Mouse (Mus musculus): ENCODE data around the gene Tmem28. TPM values are rescaled to one million over a fixed set of nuclear protein-coding genes. Genes with fewer than 3 reads are reported as not detected.

The Tmem28 gene
- polyA plus RNA-seq, 2 experiments, result 0.01 TPM; not detected in 1

GRCm38 (mm10) chrX:99819936-99820789 is 658 bp upstream of the Tmem28 start:
- no peak for TF ChIP-seq CTCF (IDR thresholded peaks at IDR 0.05; ENCODE audit: low read depth)
- no peak for TF ChIP-seq EP300 (IDR thresholded peaks at IDR 0.05; ENCODE audit: low read depth)
- Histone ChIP-seq H3K27me3 (ENCODE audit: control insufficient read depth, insufficient read depth, low read length) (peaks cover 41% of the 10 kb centered on the region), H3K4me2 (ENCODE audit: low read depth) (peak overlapping the region; percentile 28), H3K27ac (no peak overlapping the region), H3K4me3 (ENCODE audit: insufficient read depth in 1 of 2, low read depth in 2 of 2, low read length in 2 of 2) (peak overlapping the region; percentile 19 to 26; a peak in 3 of 4 replicates), H3K9ac (replicated peaks) (no peak overlapping the region), H3K4me1 (replicated peaks; ENCODE audit: control insufficient read depth in 2 of 2, insufficient read depth in 2 of 2, low read length in 1 of 2) (no peaks in the 10 kb centered on the region), H3K9me3 (ENCODE audit: control insufficient read depth, low read length) (no peaks in the 10 kb centered on the region; the same call in 1 of the 2 replicates), H3K36me3 (replicated peaks; ENCODE audit: control insufficient read depth, insufficient read depth, low read depth) (no peaks in the 10 kb centered on the region)
- no peak for DNase-seq (ENCODE audit: low read depth in 3 of 3, low spot score in 3 of 3)
- ATAC-seq (ENCODE audit: insufficient read depth), result no peak
- 16% methylated on average over 56 of the region's 105 CpGs for WGBS (ENCODE audit: insufficient replicate concordance)

DNA sequence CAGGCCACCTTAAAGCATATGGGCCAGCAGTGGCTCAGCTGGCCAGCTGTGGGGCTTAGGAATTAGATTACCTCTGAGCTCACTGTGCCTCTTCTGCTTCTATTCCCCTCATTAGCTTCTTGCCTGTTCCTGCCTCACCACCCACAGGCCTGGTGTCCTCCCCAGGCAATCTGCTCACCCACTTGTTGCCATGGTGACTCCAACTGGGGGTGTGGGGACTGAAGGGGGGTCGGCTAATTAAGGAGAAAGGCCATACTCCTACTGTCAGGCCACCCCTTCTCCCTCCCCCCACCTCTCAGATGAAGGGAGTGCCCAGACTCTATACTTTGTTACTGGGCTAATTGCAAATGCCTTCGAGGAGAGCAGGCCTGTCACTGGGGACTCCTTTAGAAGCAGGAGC is 21.3 kb downstream of the Tmem28 start:
- Histone ChIP-seq H3K27me3 (ENCODE audit: control insufficient read depth, insufficient read depth, low read length) (no peaks in the 10 kb centered on the region; the same call in 1 of the 2 replicates), H3K4me1 (replicated peaks; ENCODE audit: control insufficient read depth in 2 of 2, insufficient read depth in 2 of 2, low read length in 1 of 2) (no peaks in the 10 kb centered on the region), H3K9me3 (ENCODE audit: control insufficient read depth, low read length) (no peaks in the 10 kb centered on the region), H3K9ac (replicated peaks) (no peak overlapping the region), H3K4me2 (ENCODE audit: low read depth) (no peak overlapping the region), H3K4me3 (ENCODE audit: insufficient read depth in 1 of 2, low read depth in 2 of 2, low read length in 2 of 2) (no peak overlapping the region), H3K36me3 (replicated peaks; ENCODE audit: control insufficient read depth, insufficient read depth, low read depth) (no peaks in the 10 kb centered on the region), H3K27ac (no peak overlapping the region)
- TF ChIP-seq CTCF (IDR thresholded peaks at IDR 0.05; ENCODE audit: low read depth), result no peak
- TF ChIP-seq EP300 (IDR thresholded peaks at IDR 0.05; ENCODE audit: low read depth), result no peak
- WGBS (ENCODE audit: insufficient replicate concordance), result 9% methylated on average over 2 of the region's 2 CpGs
- DNase-seq (ENCODE audit: low read depth in 3 of 3, low spot score in 3 of 3) (no peak), ATAC-seq (ENCODE audit: insufficient read depth) (no peak)

- TF ChIP-seq CTCF (IDR thresholded peaks at IDR 0.05; ENCODE audit: low read depth), result peak; percentile 76
- no peak for TF ChIP-seq EP300 (IDR thresholded peaks at IDR 0.05; ENCODE audit: low read depth)
- peak overlapping the region; percentile 57 for H3K4me2 ChIP-seq (ENCODE audit: low read depth)
- peak; percentile 82; the same call in 1 of the 2 replicates for ATAC-seq (ENCODE audit: insufficient read depth)
- H3K27ac ChIP-seq, result no peak overlapping the region
- peak overlapping the region; percentile 45 to 55 for H3K4me3 ChIP-seq (ENCODE audit: insufficient read depth in 1 of 2, low read depth in 2 of 2, low read length in 2 of 2)
- H3K27me3 ChIP-seq (ENCODE audit: control insufficient read depth, insufficient read depth, low read length), result no peaks in the 10 kb centered on the region; the same call in 1 of the 2 replicates
- WGBS (ENCODE audit: insufficient replicate concordance), result 7% methylated on average over 32 of the region's 35 CpGs
- no peaks in the 10 kb centered on the region for H3K36me3 ChIP-seq (replicated peaks; ENCODE audit: control insufficient read depth, insufficient read depth, low read depth)
- H3K9ac ChIP-seq (replicated peaks), result peak overlapping the region; percentile 40; the same call in 1 of the 2 replicates
- H3K9me3 ChIP-seq (ENCODE audit: control insufficient read depth, low read length), result no peaks in the 10 kb centered on the region
- peak; percentile 18 to 24 (median 22) for DNase-seq (ENCODE audit: low read depth in 3 of 3, low spot score in 3 of 3)
- H3K4me1 ChIP-seq (replicated peaks; ENCODE audit: control insufficient read depth in 2 of 2, insufficient read depth in 2 of 2, low read length in 1 of 2), result 0 out of 4 replicates have a peak, but pooled peaks cover 0 to 2% of the 10 kb centered on the region in 2 experiments
These were observed 32.5 kb downstream of the Tmem28 start for GRCm38 (mm10) chrX:99853261-99853741.

DNA sequence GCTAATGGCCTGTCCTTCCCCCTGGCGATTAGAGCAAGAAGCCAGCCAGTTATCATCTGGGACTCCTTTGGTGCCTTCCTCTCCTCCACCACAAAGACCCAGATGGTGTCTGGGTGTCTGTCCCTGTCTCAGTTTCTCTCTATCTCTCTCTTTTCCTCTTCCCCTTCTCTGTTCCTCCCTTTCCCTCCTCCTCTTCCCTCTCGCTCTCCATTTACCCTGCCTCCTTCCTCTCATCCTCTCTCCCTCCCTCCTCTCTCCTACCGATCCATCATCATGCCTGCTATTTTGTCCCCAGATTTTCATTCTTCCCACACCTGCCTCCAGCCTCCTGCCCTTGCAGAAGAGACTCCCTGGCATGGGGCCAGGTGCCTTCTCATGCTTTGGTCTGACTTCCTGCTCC is 33.0 kb downstream of the Tmem28 start:
- ATAC-seq (ENCODE audit: insufficient read depth) (peak; percentile 23; the same call in 1 of the 2 replicates), DNase-seq (ENCODE audit: low read depth in 3 of 3, low spot score in 3 of 3) (no peak)
- H3K4me2 ChIP-seq (ENCODE audit: low read depth), result peak overlapping the region; percentile 57
- H3K27me3 ChIP-seq (ENCODE audit: control insufficient read depth, insufficient read depth, low read length), result no peaks in the 10 kb centered on the region; the same call in 1 of the 2 replicates
- H3K4me3 ChIP-seq (ENCODE audit: insufficient read depth in 1 of 2, low read depth in 2 of 2, low read length in 2 of 2), result peak overlapping the region in 1 of 2 experiments; percentile 6; a peak in 1 of 4 replicates
- H3K9me3 ChIP-seq (ENCODE audit: control insufficient read depth, low read length), result no peaks in the 10 kb centered on the region
- no peak overlapping the region for H3K9ac ChIP-seq (replicated peaks)
- H3K36me3 ChIP-seq (replicated peaks; ENCODE audit: control insufficient read depth, insufficient read depth, low read depth), result no peaks in the 10 kb centered on the region
- TF ChIP-seq CTCF (IDR thresholded peaks at IDR 0.05; ENCODE audit: low read depth), result no peak
- TF ChIP-seq EP300 (IDR thresholded peaks at IDR 0.05; ENCODE audit: low read depth), result no peak
- no peak overlapping the region for H3K27ac ChIP-seq
- H3K4me1 ChIP-seq (replicated peaks; ENCODE audit: control insufficient read depth in 2 of 2, insufficient read depth in 2 of 2, low read length in 1 of 2), result 0 out of 4 replicates have a peak, but pooled peaks cover 0 to 2% of the 10 kb centered on the region in 2 experiments
- WGBS (ENCODE audit: insufficient replicate concordance), result 47% methylated on average over 2 of the region's 3 CpGs

DNA sequence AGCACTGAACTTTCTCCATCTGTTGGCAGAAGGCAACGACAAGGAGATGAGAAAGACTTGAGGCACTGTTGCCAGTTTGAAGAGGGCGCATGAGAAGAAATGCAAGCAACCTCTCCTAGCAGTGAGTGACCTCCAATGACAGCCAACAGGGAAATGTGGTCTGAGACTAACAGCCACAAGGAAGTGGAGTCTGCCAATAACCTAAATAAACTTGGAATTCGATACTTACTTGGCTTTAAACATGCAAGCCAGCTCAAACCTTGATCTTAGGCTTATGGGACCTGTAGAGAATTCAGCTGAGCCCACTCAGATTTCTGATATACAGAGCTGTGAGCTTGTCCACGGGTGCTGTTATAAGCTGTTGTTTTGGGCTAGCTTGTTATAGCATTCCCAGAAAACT is 51.4 kb downstream of the Tmem28 start:
- 53% methylated on average over 4 of the region's 4 CpGs for WGBS (ENCODE audit: insufficient replicate concordance)
- no peak overlapping the region for H3K4me3 ChIP-seq (ENCODE audit: insufficient read depth in 1 of 2, low read depth in 2 of 2, low read length in 2 of 2)
- TF ChIP-seq CTCF (IDR thresholded peaks at IDR 0.05; ENCODE audit: low read depth) (no peak), EP300 (IDR thresholded peaks at IDR 0.05; ENCODE audit: low read depth) (no peak)
- no peaks in the 10 kb centered on the region for H3K36me3 ChIP-seq (replicated peaks; ENCODE audit: control insufficient read depth, insufficient read depth, low read depth)
- no peak overlapping the region for H3K9ac ChIP-seq (replicated peaks)
- DNase-seq (ENCODE audit: low read depth in 3 of 3, low spot score in 3 of 3) (no peak), ATAC-seq (ENCODE audit: insufficient read depth) (no peak)
- H3K4me2 ChIP-seq (ENCODE audit: low read depth), result no peak overlapping the region
- H3K9me3 ChIP-seq (ENCODE audit: control insufficient read depth, low read length), result no peaks in the 10 kb centered on the region
- no peak overlapping the region for H3K27ac ChIP-seq
- H3K27me3 ChIP-seq (ENCODE audit: control insufficient read depth, insufficient read depth, low read length), result no peaks in the 10 kb centered on the region
- H3K4me1 ChIP-seq (replicated peaks; ENCODE audit: control insufficient read depth in 2 of 2, insufficient read depth in 2 of 2, low read length in 1 of 2), result no peaks in the 10 kb centered on the region
